In the genomic region with DNA sequence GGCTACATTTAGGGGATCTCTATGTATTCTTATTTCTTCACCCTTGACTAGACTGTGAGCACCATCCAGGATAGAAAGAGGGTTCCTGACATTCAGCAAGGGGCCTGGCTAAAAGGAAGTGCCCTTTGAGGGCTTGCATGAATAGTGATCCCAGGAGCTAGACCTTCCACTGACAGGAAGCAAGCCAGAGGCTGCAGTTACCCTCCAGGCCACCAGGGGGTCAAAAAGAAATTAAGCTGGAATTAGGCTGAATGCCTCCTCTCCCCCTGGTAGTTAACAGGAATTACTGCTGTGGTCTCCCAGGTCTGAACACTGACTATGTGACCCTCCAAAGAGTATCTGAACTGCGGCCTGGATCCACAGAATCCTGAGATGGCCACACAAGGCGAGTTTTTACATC, we compare ENCODE assay signal across 18 mouse cellular contexts. TPM values are rescaled to one million over a fixed set of nuclear protein-coding genes. Genes with fewer than 3 reads are reported as not detected.
DNase-seq lines count a peak whose midpoint lies in the region; ATAC-seq and TF ChIP-seq lines count a peak whose summit lies in the region.
"Had no signal": no experiment of that assay in that cellular context is flagged by ENCODE, and none has a peak within 500 bp of the region (broad histone marks: within the 10 kb centered on the region; RNA-seq: fewer than 3 reads in every experiment).

No protein-coding gene starts in this region.

- intact Hi-C loops in heart, adult 2 months (cut with DNase I), result no loop called here
- intact Hi-C loops in heart, postnatal 25 days (cut with DNase I), result no loop called here

- DNase-seq in heart, adult 2 months, result no peak
- no peak for DNase-seq in heart, postnatal 25 days (ENCODE audit: low spot score)
- DNase-seq in lung, postnatal 0 days (ENCODE audit: low spot score), result no peak
- no peak for DNase-seq in lung, adult 18-20 months
- DNase-seq in thymus, postnatal 0 days (ENCODE audit: low spot score), result peak; percentile 7
- no peak for DNase-seq in layer of hippocampus, adult 8-10 months (ENCODE audit: low spot score in 2 of 2)
- no peak for DNase-seq in MN1 (ENCODE audit: low spot score)
- DNase-seq: cerebellum, adult 9-10 months; kidney, adult 18-20 months had no signal

- peak; percentile 51 for TF ChIP-seq CTCF in heart, adult 2 months (IDR thresholded peaks at IDR 0.05)
- TF ChIP-seq CTCF in lung, postnatal 0 days (IDR thresholded peaks at IDR 0.05), result peak; percentile 59
- TF ChIP-seq CTCF in bone marrow, adult 2 months (IDR thresholded peaks at IDR 0.05; ENCODE audit: control insufficient read depth, insufficient read depth, low read length), result peak; percentile 29; the same call in 1 of the 2 replicates

- no peaks in the 10 kb centered on the region for H3K9me3 ChIP-seq in lung, postnatal 0 days (ENCODE audit: low read length)
- H3K9me3 ChIP-seq: embryonic facial prominence, embryonic 12.5 days; forebrain, embryonic 13.5 days had no signal

- TF ChIP-seq POLR2A in heart, adult 2 months (IDR thresholded peaks at IDR 0.05; ENCODE audit: insufficient read depth, low read depth, low read length), result no peak
- TF ChIP-seq POLR2A in bone marrow, adult 2 months (IDR thresholded peaks at IDR 0.05; ENCODE audit: borderline replicate concordance, control insufficient read depth, low read depth, low read length), result no peak

- no peak overlapping the region for H3K9ac ChIP-seq in heart, adult 2 months (ENCODE audit: low read depth, low read length)
- H3K9ac ChIP-seq in lung, postnatal 0 days (replicated peaks; ENCODE audit: low read depth), result no peak overlapping the region
- H3K9ac ChIP-seq: embryonic facial prominence, embryonic 12.5 days; forebrain, embryonic 13.5 days had no signal

- no peak overlapping the region for H3K4me3 ChIP-seq in heart, adult 2 months
- H3K4me3 ChIP-seq in lung, postnatal 0 days (ENCODE audit: low read depth, low read length), result no peak overlapping the region
- H3K4me3 ChIP-seq in bone marrow, adult 2 months (replicated peaks; ENCODE audit: control insufficient read depth, low read depth, low read length), result no peak overlapping the region
- H3K4me3 ChIP-seq: embryonic facial prominence, embryonic 12.5 days; forebrain, embryonic 13.5 days had no signal

- H3K27ac ChIP-seq in heart, adult 2 months, result no peak overlapping the region
- no peak overlapping the region for H3K27ac ChIP-seq in lung, postnatal 0 days (ENCODE audit: low read length)
- no peak overlapping the region for H3K27ac ChIP-seq in bone marrow, adult 2 months (ENCODE audit: control insufficient read depth, insufficient read depth, low read depth, low read length, poor library complexity)
- H3K27ac ChIP-seq: embryonic facial prominence, embryonic 12.5 days; forebrain, embryonic 13.5 days; macrophage had no signal

- H3K4me1 ChIP-seq in heart, adult 2 months (ENCODE audit: control insufficient read depth, insufficient read depth, low read length), result no peaks in the 10 kb centered on the region
- no peaks in the 10 kb centered on the region; the same call in 1 of the 2 replicates for H3K4me1 ChIP-seq in lung, postnatal 0 days (ENCODE audit: insufficient read depth, low read depth, low read length)
- no peaks in the 10 kb centered on the region for H3K4me1 ChIP-seq in bone marrow, adult 2 months (ENCODE audit: control insufficient read depth, insufficient read depth, low read length)
- H3K4me1 ChIP-seq: forebrain, embryonic 13.5 days had no signal

- 95% methylated on average over 2 of the region's 2 CpGs for WGBS in heart, adult 2 months
- WGBS in lung, postnatal 0 days, result 90% methylated on average over 2 of the region's 2 CpGs
- whole genome bisulfite sequencing in bone marrow, adult 2 months, result 73% methylated on average over 2 of the region's 2 CpGs

- no peaks in the 10 kb centered on the region for H3K27me3 ChIP-seq in heart, adult 2 months (ENCODE audit: control insufficient read depth, insufficient read depth, low read length)
- no peaks in the 10 kb centered on the region for H3K27me3 ChIP-seq in lung, postnatal 0 days (replicated peaks; ENCODE audit: insufficient read depth, low read length)

- H3K36me3 ChIP-seq in heart, adult 2 months (ENCODE audit: control insufficient read depth, insufficient read depth, low read length), result no peaks in the 10 kb centered on the region
- H3K36me3 ChIP-seq in lung, postnatal 0 days (ENCODE audit: insufficient read depth, low read length), result no peaks in the 10 kb centered on the region
- H3K36me3 ChIP-seq: embryonic facial prominence, embryonic 12.5 days had no signal

- no peaks in the 10 kb centered on the region for H3K79me2 ChIP-seq in heart, adult 2 months (replicated peaks; ENCODE audit: control insufficient read depth, insufficient read depth, low read length)

- ATAC-seq in lung, postnatal 0 days, result no peak
- ATAC-seq: forebrain, embryonic 13.5 days had no signal

- no peak for TF ChIP-seq EP300 in heart, adult 2 months (IDR thresholded peaks at IDR 0.05; ENCODE audit: insufficient read depth, low read depth, low read length)
- no peak for TF ChIP-seq EP300 in lung, postnatal 0 days (IDR thresholded peaks at IDR 0.05)

- no peak overlapping the region for H3K4me2 ChIP-seq in lung, postnatal 0 days (replicated peaks; ENCODE audit: low read depth, low read length)
- H3K4me2 ChIP-seq: embryonic facial prominence, embryonic 12.5 days; forebrain, embryonic 13.5 days had no signal

RNA-seq across cellular contexts. Expression of a gene that starts 27.7 kb away (rescaled TPM):
- not detected for total RNA-seq in heart, adult 2 months (2021)
- not detected in 2 replicates for polyA plus RNA-seq in heart, adult 2 months (2012; rRNA removed)
- not detected for total RNA-seq in heart, postnatal 25 days (2021)
- not detected in 2 replicates for polyA plus RNA-seq in lung, postnatal 0 days (2015; fragmentation: Nextera tagmentation; extraction: Ambion mirVana)
- not detected in 2 replicates for polyA plus RNA-seq in bone marrow, adult 2 months (2011; ENCODE audit: insufficient read depth, insufficient read length, low replicate concordance, missing spikeins)
- not detected in 2 replicates for polyA plus RNA-seq in thymus, postnatal 0 days (2015; fragmentation: Nextera tagmentation; extraction: Ambion mirVana)
- not detected for total RNA-seq in layer of hippocampus, adult 8-10 months (2022)
- total RNA-seq: gastrocnemius, postnatal 4 days; layer of hippocampus, postnatal 25 days had no signal
- polyA plus RNA-seq: embryonic facial prominence, embryonic 12.5 days; forebrain, embryonic 13.5 days; heart, postnatal 0 days; limb, embryonic 14.5 days; macrophage; spleen, adult 2 months had no signal
